Mouse (Mus musculus) neutrophil, adult 83 days (primary cell): ENCODE results near the gene Anapc4. TPM values are rescaled to one million over a fixed set of nuclear protein-coding genes. Genes with fewer than 3 reads are reported as not detected.

Source experiments
- total RNA-seq, 2 experiments: library from RNA; stranded (reverse); gene quantifications; one replicate each; pipeline ENCODE4 v1.2.4; 2023

Gene Anapc4
- total RNA-seq = 10 to 100 TPM; 38.7 to 42.5 TPM

DNA sequence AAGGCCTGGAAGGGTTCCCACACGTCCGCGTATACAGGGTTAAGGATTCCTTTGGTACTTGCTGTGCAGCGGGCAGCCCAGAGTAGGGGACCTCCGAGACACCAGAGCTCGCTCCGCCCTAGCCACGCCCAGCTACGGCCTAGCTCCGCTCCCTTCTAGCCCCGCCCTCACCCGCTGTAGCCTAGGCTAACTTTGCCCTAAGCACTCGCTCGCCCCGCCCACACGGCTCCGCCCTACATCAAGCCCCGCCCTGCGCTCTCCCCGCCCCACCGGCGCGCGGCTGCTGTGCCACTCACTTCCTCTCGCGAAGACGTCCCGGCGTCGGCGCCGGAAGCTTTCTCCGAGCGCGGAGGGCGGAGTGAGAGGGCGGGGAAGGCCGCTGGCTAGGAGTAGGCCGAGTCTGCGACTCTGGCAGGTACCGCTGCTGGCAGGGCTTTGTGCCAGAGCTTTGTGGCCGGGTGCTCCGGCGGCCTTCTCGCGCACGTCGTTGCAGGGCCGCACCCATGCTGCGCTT, at the start of gene Anapc4:
Gene Anapc4 (plus strand): TSS at position 252 of the 514 bp plus-strand sequence.

Other genes starting within 250 kb of the Anapc4 start
- 1 to 10 TPM; 7.3 to 8.4 TPM for gene Sepsecs, start 164.3 kb upstream of the Anapc4 start, total RNA-seq
- 10 to 100 TPM; 22.4 to 24.8 TPM for gene Pi4k2b, start 92.4 kb upstream of the Anapc4 start, total RNA-seq
- 1 to 10 TPM; 7.8 to 8.6 TPM for gene Zcchc4, start 58.6 kb upstream of the Anapc4 start, total RNA-seq
- gene Slc34a2, start 204.1 kb downstream of the Anapc4 start, total RNA-seq = not detected